Mouse (Mus musculus) gastrocnemius, postnatal 10 days (tissue): ENCODE data around the gene Olfr816. TPM values are rescaled to one million over a fixed set of nuclear protein-coding genes. Genes with fewer than 3 reads are reported as not detected.
"Not testable (repeated sequence)": the region's sequence is repeated elsewhere in the genome, so short reads cannot be mapped to it uniquely, and the experiment has no call there.

Experiments
- DNase-seq: peaks from one replicate; pipeline ENCODE4 v3.0.0; 2021; ENCODE audit warnings: mixed read lengths
- long read RNA-seq, 2 experiments: library from polyadenylated mRNA; stranded (forward); transcript quantifications; one replicate each; pipeline ENCODE4 v2.0.0; 2021
- total RNA-seq, 2 experiments: library from RNA; stranded (reverse); gene quantifications; 2 replicates each; pipeline ENCODE4 v1.2.3; 2021

Gene Olfr816
- total RNA-seq, result not detected
- long read RNA-seq, experiment 1, result 0 reads
- long read RNA-seq, experiment 2, result 0 reads

DNA sequence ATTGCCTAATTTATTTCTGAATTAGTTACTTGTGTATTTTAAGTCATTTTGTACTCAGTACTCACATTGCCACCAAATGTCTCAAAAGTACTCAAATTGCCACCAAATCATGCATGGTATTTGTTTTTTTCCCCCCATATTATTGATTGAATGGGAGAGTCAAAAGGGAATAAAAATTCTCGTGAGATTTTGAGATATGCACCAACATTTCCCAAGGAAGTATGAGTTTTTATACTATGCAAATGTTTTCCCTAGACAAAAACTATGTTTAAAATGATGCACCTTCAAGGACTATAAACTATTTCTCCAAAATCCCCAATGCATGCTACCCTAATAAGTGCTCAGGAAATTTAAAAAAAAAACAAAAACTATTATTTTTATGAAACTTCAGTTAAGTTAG, at the start of gene Olfr816:
Gene Olfr816, minus strand, starts transcription at position 101 of the 400 bp plus-strand sequence.
- DNase-seq, result no peak

DNA sequence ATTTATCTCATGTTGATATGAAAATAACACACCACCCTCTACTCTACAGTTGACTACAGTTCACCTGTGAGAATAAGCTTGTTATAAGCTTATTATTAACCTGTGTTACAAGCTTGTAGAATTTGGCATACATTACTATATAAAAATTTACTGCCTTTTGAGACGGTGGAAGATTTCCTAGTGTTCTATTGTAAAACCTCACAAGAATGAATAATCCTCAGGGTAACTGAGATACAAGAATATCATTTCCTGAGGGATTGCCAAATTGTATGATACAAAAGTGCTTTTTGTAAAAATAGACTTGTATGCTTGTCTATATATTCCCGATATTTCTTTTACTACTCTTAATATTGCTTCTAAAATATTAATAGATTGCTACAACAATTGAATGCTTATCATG, 33.6 kb upstream of the Olfr816 start, which contains the start of gene Olfr818:
Gene Olfr818, minus strand, starts transcription at position 101 of the 400 bp plus-strand sequence.
- no peak for DNase-seq

DNA sequence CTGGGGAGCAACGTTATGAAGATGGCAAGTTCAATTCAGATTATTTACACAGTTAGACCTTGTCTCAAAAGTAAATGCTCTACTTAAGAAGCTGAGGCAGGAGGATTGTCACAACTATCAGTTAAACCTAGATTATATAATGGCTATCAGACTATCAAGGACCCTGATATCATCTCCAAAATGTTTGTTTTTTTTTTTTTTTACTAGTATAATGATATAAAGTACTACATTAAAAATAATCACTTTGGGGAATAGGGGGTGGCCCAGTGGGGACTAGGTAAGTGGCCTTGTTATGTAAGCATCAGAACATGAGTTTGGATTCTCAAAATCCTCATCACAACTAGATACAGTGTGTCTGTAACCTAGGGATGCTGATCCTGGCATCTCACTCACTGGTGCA, 9.6 kb downstream of the Olfr816 start, which contains the start of gene Olfr815:
Gene Olfr815, minus strand, starts transcription at position 101 of the 400 bp plus-strand sequence.
- not testable (repeated sequence) for DNase-seq

DNA sequence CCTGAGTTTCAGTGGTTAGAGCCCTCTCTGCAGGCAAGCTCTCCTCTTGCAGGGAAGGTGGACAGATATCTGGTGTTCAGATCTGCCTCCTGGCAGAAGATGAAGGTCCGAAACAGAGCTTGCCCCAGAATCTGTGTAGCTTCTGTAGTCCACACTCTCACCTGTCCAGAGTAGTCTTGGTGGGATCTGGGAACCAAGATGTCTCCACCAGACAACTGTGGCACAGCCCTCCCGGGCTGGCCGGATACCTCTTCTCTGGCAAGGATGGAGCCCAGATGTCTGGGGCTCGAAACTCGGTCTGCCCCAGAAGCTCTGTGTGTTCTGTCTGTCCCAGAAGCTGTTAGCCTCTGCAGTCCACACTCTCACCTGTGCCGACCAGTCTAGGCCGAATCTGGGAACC, 29.5 kb downstream of the Olfr816 start:
- no peak for DNase-seq

DNA sequence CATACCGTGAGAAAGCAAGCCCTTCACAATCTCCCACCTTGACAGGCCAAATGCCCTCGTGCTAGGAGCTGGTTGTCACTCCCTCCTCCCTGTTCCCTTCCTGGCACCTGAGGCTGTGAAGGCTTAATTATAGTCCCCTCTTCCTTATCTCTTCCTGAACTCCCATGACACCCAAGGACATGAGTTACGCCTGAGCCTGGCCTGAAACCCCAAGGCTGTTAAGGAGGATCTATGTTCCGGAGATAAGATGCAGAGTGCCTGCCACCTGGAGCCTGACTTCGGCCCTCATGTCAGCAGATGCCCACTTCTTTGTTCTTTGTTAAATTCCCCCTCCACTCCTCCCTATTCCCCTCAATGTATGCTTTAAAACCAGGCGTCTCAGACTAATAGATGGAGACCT, 29.9 kb downstream of the Olfr816 start:
- DNase-seq, result not testable (repeated sequence)

DNA sequence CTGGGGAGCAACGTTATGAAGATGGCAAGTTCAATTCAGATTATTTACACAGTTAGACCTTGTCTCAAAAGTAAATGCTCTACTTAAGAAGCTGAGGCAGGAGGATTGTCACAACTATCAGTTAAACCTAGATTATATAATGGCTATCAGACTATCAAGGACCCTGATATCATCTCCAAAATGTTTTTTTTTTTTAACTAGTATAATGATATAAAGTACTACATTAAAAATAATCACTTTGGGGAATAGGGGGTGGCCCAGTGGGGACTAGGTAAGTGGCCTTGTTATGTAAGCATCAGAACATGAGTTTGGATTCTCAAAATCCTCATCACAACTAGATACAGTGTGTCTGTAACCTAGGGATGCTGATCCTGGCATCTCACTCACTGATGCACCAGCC, 35.6 kb downstream of the Olfr816 start, which contains the start of gene Olfr814:
Gene Olfr814, minus strand, starts transcription at position 101 of the 400 bp plus-strand sequence.
- DNase-seq, result not testable (repeated sequence)

Other genes with a start within 250 kb of the Olfr816 start
- not detected for gene Olfr801, start 241.7 kb downstream of the Olfr816 start, total RNA-seq
- not detected for gene Olfr802, start 227.4 kb downstream of the Olfr816 start, total RNA-seq
- not detected for gene Olfr803, start 221.3 kb downstream of the Olfr816 start, total RNA-seq
- not detected for gene Olfr804, start 212.4 kb downstream of the Olfr816 start, total RNA-seq
- gene Olfr805, start 186.2 kb downstream of the Olfr816 start, total RNA-seq, result not detected
- gene Olfr806, start 173.7 kb downstream of the Olfr816 start, total RNA-seq, result not detected
- not detected for gene Olfr807, start 157.8 kb downstream of the Olfr816 start, total RNA-seq
- gene Olfr808, start 150.1 kb downstream of the Olfr816 start, total RNA-seq, result not detected
- gene Olfr809, start 141.0 kb downstream of the Olfr816 start, total RNA-seq, result not detected
- not detected for gene Olfr810, start 120.7 kb downstream of the Olfr816 start, total RNA-seq
- gene Olfr811, start 111.2 kb downstream of the Olfr816 start, total RNA-seq, result not detected
- gene Olfr812, start 69.5 kb downstream of the Olfr816 start, total RNA-seq, result not detected
- not detected for gene Olfr813, start 60.2 kb downstream of the Olfr816 start, total RNA-seq
- not detected for gene Olfr814, start 35.7 kb downstream of the Olfr816 start, total RNA-seq
- not detected for gene Olfr815, start 9.7 kb downstream of the Olfr816 start, total RNA-seq
- not detected for gene Olfr818, start 33.5 kb upstream of the Olfr816 start, total RNA-seq
- not detected for gene Olfr819, start 51.7 kb upstream of the Olfr816 start, total RNA-seq
- gene Olfr247, start 60.5 kb upstream of the Olfr816 start, total RNA-seq, result not detected
- not detected for gene Gm10310, start 69.5 kb upstream of the Olfr816 start, total RNA-seq
- gene Olfr820, start 97.0 kb upstream of the Olfr816 start, total RNA-seq, result not detected
- not detected for gene Olfr821, start 114.8 kb upstream of the Olfr816 start, total RNA-seq
- not detected for gene Olfr822, start 155.6 kb upstream of the Olfr816 start, total RNA-seq
- not detected for gene Olfr823, start 199.8 kb upstream of the Olfr816 start, total RNA-seq
- not detected for gene Olfr824, start 214.4 kb upstream of the Olfr816 start, total RNA-seq